Mouse (Mus musculus): ENCODE measurements around the gene Mis12.

The Mis12 gene

GRCm38 (mm10) chr11:71012743-71013142 lies 6.7 kb upstream of the Mis12 start:
- no peak for DNase-seq (ENCODE audit: extremely low read depth, insufficient read length, low spot score)

GRCm38 (mm10) chr11:71017051-71017450 lies 2.4 kb upstream of the Mis12 start:
- no peak for DNase-seq (ENCODE audit: extremely low read depth, insufficient read length, low spot score)

DNA sequence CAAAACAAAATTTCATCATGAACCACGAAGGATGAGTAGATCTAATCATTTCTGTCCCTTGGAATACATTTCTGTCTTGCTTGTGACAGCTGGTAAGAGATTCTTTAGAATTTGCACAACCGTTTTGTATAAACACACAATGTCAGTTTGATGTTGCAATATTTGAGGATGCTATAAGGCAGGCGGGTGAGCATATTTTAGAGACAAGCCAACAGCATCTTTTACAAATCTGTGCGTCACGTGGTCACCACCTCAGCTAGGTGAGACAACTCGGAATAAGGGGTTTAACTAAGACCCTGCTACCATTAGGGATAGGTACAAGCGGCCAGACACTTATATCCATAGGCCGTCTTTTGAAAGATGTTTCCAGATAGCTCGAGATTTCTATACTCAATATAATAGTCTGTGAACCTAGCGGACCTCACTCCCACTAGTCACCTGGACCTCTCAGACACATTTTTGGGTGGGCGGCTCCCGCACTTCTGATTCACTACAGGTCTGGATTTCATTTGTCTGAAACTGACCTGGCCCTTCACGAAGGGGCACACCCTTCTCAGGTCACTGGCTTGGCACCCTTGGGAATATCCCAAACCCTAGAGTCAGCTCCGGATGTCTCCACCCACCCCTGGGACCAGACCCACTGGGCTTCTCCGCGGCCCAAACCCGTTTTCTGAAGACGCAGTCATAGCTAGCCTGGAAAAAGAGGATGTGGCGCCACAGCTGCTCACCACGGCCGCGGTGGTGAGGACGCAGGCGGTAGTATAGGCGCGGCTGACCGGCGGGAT lies 803 bp upstream of the Mis12 start:
- DNase-seq (ENCODE audit: extremely low read depth, insufficient read length, low spot score), result no peak

DNA sequence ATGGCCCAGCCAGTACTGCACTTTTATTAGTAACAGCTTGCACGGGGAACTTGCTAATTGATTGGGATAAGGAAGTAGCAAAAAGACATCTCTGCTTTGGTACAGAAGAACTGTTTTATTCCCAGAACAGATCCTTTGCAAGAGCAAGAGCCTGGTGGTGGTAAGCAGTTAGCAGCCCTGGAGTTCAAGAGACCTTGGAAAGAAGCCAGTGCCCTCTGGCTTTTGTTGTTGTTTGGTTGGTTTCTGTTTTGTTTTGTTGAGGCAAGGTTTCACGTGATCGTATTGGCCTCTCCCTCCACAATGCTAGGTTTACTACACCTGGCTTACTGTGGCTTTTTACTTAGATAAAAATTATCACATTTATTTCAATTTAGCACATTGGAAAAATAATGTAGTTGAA lies 8.9 kb downstream of the Mis12 start:
- no peak for DNase-seq (ENCODE audit: extremely low read depth, insufficient read length, low spot score)

- no peak for DNase-seq (ENCODE audit: extremely low read depth, insufficient read length, low spot score)
Measured at GRCm38 (mm10) chr11:71029403-71030118, 10.2 kb downstream of the Mis12 start.

DNA sequence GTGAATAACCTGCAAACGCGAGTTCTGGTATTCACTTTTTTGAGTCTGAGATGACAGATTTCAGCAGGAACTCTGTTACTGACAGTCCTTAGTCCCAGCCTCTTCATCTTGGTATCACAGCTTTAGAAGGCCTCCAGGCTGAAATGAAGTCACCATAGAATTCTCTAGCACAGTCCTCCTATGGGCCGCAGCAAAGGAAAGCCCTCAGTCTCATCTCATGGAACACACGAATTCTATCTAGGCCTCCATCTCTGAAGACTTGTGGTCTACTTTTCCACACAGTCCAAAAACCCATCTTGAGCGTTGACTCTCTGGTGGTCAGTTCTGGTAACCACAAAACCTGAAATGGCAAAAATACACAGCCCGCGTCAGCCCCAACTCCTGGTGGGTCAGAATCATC lies 12.7 kb downstream of the Mis12 start:
- DNase-seq (ENCODE audit: extremely low read depth, insufficient read length, low spot score), result no peak

- DNase-seq (ENCODE audit: extremely low read depth, insufficient read length, low spot score), result peak; percentile 13
Measured at GRCm38 (mm10) chr11:71032491-71033162, 13.2 kb downstream of the Mis12 start.

- DNase-seq (ENCODE audit: extremely low read depth, insufficient read length, low spot score), result no peak
Measured at GRCm38 (mm10) chr11:71033163-71033761, 13.9 kb downstream of the Mis12 start, which contains the start of gene 6330403K07Rik. Gene 6330403K07Rik (minus strand): TSS chr11:71033513.

DNA sequence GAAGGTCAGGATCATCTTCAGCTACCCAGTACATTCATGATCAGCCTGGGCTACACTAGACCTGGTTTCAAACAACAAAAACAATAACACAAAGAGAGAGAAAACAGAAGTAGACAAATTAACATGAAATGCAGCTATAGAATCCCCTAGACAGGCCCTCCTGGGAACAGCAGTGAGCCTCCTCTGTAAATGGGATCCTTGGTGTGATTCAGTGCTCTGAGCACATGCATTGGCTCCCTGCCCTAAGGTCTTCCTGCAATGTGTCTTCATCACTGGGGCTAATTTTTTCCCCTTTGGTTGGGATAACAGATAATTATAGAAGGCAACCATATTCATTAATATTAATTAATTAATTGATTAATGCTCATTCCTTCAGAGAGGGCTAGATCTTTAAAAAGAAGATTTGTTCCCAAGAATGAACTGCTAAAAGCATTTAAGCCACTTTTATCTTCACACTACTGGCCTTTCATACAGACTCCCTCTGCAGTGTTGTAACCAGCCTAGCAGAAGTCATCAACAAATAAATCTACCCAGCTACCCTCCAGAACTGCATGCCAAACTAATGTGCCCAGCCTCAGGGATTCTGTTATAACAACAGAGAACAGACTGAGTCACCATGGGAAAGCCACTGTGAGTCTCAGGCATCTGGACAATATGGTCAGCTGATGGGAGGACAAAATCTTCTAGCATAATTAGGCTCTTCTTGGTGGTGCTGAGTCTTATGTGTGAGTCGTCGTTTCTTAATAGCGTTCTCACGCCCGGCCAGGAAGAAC lies 20.3 kb downstream of the Mis12 start:
- no peak for DNase-seq (ENCODE audit: extremely low read depth, insufficient read length, low spot score)

- DNase-seq (ENCODE audit: extremely low read depth, insufficient read length, low spot score), result no peak
Measured at GRCm38 (mm10) chr11:71052554-71052953, 33.1 kb downstream of the Mis12 start.

- DNase-seq (ENCODE audit: extremely low read depth, insufficient read length, low spot score), result no peak
Measured at GRCm38 (mm10) chr11:71076342-71076741, 56.9 kb downstream of the Mis12 start.
